Mouse (Mus musculus) thymus, adult 2 months (tissue): ENCODE data around the gene Mau2. TPM values are rescaled to one million over a fixed set of nuclear protein-coding genes. Genes with fewer than 3 reads are reported as not detected.
A peak's percentile ranks its signal among the peaks of the same experiment; 100 is the strongest.
"Not testable (repeated sequence)": the region's sequence is repeated elsewhere in the genome, so short reads cannot be mapped to it uniquely, and the experiment has no call there.

Experiments used
- DNase-seq: peaks from one replicate; pipeline ENCODE4 v3.0.0; 2021
- H3K27ac ChIP-seq: fragments of 200-500 bp; 2 replicates; pipeline ENCODE4 v1.5.1; 2012; ENCODE audit warnings: low read length, control low read depth; ENCODE audit not compliant: control insufficient read depth, insufficient read depth
- H3K27me3 ChIP-seq: fragments of 200-500 bp; 2 replicates; pipeline ENCODE4 v1.6.1; 2012; ENCODE audit warnings: mild to moderate bottlenecking, low read length, moderate library complexity, mixed read lengths; ENCODE audit not compliant: control insufficient read depth, insufficient read depth
- H3K36me3 ChIP-seq: fragments of 200-500 bp; 2 replicates; pipeline ENCODE4 v1.6.1; 2012; ENCODE audit warnings: mild to moderate bottlenecking, low read length, moderate library complexity; ENCODE audit not compliant: control insufficient read depth, insufficient read depth
- H3K4me1 ChIP-seq: fragments of 200-500 bp; replicated peaks from 2 replicates; pipeline ENCODE4 v1.6.1; 2012; ENCODE audit warnings: low read length; ENCODE audit not compliant: control insufficient read depth, insufficient read depth
- H3K4me3 ChIP-seq: fragments of 200-500 bp; 2 replicates; pipeline ENCODE4 v1.5.1; 2012; ENCODE audit warnings: mild to moderate bottlenecking, low read length, control low read depth, moderate library complexity; ENCODE audit not compliant: control insufficient read depth, insufficient read depth
- CTCF ChIP-seq: fragments of 200-500 bp; IDR thresholded peaks from 2 replicates; pipeline ENCODE4 v1.5.1; 2012; ENCODE audit warnings: mild to moderate bottlenecking, control low read depth, low read length, moderate library complexity, borderline replicate concordance; ENCODE audit not compliant: control insufficient read depth, poor library complexity, insufficient read depth; ENCODE audit errors: extremely low read depth
- POLR2A ChIP-seq: fragments of 200-500 bp; IDR thresholded peaks from 2 replicates; pipeline ENCODE4 v1.6.1; 2012; ENCODE audit warnings: mild to moderate bottlenecking, low read length, control low read depth, moderate library complexity; ENCODE audit not compliant: control insufficient read depth, poor library complexity, insufficient read depth; ENCODE audit errors: extremely low read depth
- WGBS: fragments of 180-500 bp; shearing (Covaris S2); methylation state at CpG from one replicate; pipeline ENCODE4 v1.1.7; 2018; 5-methylcytosine and 5-hydroxymethylcytosine counted together
- polyA plus RNA-seq: library from polyadenylated mRNA; depleted of rRNA; stranded (reverse); fragments of >200 nt; gene quantifications from 2 replicates; pipeline ENCODE4 v1.2.3, GENCODE M21; 2012

Mau2 gene
- polyA plus RNA-seq, 1 experiment = 186 TPM

DNA sequence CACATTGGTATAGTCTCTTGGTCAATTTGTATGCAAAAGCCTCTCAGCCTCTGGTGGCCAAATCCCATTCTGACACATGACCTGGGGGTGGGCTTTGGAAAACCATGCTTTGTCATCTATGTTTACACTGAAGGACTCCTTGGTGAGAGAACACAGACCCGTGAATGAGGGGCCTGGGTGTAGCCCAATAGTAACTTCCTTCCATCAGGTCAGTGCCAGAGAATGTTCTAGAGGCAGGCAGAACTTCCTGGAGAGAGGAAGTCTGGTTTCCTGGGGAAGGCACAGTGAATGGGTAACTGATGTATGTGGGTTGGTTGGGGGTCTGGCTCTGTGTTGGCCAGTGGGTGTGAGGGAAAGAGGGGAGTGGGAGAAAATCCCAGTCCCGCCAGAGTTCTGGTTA is 37.4 kb downstream of the Mau2 start:
- no peak for DNase-seq
- Histone ChIP-seq H3K4me1 (peaks cover 22% of the 10 kb centered on the region), H3K27me3 (no peaks in the 10 kb centered on the region), H3K4me3 (no peak overlapping the region), H3K27ac (no peak overlapping the region), H3K36me3 (no peaks in the 10 kb centered on the region)
- WGBS = 54% methylated on average over 2 of the region's 2 CpGs
- TF ChIP-seq CTCF (no peak), POLR2A (no peak)

DNA sequence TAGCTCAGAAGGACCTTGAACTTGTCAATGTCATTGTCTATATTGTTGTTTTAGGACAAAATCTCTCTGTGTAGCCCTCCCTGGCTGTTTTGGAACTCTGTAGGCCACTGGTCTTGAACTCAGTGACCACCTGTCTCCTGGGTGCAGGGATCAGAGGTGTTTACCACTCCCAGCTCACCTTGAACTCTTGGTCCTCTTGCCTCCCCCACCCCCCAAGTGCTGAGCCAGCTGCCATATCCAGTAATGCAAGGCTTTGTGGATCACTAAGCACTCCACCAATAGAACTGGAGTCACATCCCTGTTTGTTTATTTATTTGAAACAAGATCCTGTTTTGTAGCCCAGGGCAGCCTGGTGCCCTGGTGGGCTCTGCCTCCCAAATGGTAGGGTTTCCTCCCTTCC is 38.2 kb downstream of the Mau2 start:
- no peak for DNase-seq
- H3K4me3 ChIP-seq = no peak overlapping the region
- H3K27ac ChIP-seq = no peak overlapping the region
- H3K27me3 ChIP-seq = no peaks in the 10 kb centered on the region
- peaks cover 22% of the 10 kb centered on the region for H3K4me1 ChIP-seq
- H3K36me3 ChIP-seq = no peaks in the 10 kb centered on the region
- no peak for TF ChIP-seq POLR2A
- TF ChIP-seq CTCF = no peak

- TF ChIP-seq CTCF = no peak
- TF ChIP-seq POLR2A = no peak
- H3K27me3 ChIP-seq = no peaks in the 10 kb centered on the region
- WGBS = 14% methylated on average over 4 of the region's 4 CpGs
These were observed 39.3 kb downstream of the Mau2 start for GRCm38 (mm10) chr8:70003204-70003657.

GRCm38 (mm10) chr8:70001892-70002191 is 40.7 kb downstream of the Mau2 start:
- H3K36me3 ChIP-seq, H3K27me3 ChIP-seq, H3K27ac ChIP-seq, H3K4me3 ChIP-seq, DNase-seq: not testable (repeated sequence)
- WGBS = 35% methylated on average over 7 of the region's 7 CpGs
- peaks cover 25% of the 10 kb centered on the region for H3K4me1 ChIP-seq

More at GRCm38 (mm10) chr8:70003204-70003657, 39.3 kb downstream of the Mau2 start:
- no peak overlapping the region for H3K4me3 ChIP-seq
- peak; percentile 35 for DNase-seq
- no peaks in the 10 kb centered on the region for H3K36me3 ChIP-seq
- H3K27ac ChIP-seq = peak overlapping the region; percentile 37
- peaks cover 22% of the 10 kb centered on the region for H3K4me1 ChIP-seq

DNA sequence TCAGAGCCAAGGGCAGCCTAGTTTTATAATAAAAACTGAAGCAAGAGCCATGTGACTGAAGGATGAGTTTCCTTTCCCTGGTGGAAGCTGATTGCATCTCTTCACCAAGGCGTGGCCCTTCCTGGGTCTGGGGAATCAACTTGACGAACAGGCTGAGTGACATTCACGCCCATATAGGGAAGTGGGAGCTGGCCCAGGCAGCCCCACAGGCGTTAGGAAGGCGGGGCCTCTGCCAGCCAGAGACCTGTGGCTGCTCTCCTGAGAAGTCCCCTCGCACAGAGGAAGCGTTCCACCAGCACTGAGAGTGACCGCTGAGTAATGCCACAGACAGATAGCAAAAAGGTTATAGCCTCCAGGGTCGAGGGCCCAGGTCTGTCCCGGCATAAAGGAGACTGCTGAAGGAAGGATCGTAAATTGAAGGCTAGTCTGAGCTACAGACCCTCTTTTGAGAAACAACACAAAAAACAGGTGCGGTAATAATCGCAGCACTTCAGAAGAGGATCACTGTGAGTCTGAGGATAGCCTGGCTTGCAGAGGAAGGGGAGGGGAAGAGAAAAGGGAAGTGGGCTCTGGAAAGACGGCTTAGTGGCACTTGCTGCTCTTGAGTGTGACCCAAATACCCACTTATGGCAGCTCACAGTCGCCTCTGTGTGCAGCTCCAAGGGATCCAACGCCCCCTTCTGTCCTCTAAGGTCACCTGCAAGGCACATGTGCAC is 41.2 kb downstream of the Mau2 start:
- 3% methylated on average over 16 of the region's 16 CpGs for WGBS

GRCm38 (mm10) chr8:70000226-70000625 is 42.3 kb downstream of the Mau2 start:
- no peak overlapping the region for H3K27ac ChIP-seq
- no peak for DNase-seq
- H3K4me3 ChIP-seq = no peak overlapping the region
- H3K27me3 ChIP-seq = no peaks in the 10 kb centered on the region
- peaks cover 27% of the 10 kb centered on the region for H3K4me1 ChIP-seq
- TF ChIP-seq CTCF (no peak), POLR2A (no peak)
- WGBS = 95% methylated on average over 2 of the region's 2 CpGs
- H3K36me3 ChIP-seq = no peaks in the 10 kb centered on the region

More for the DNA sequence above, 41.2 kb downstream of the Mau2 start:
- peak; percentile 58 for DNase-seq
- Histone ChIP-seq H3K36me3 (no peaks in the 10 kb centered on the region), H3K4me1 (peaks cover 27% of the 10 kb centered on the region), H3K27ac (peak overlapping the region; percentile 81), H3K4me3 (peak overlapping the region; percentile 19), H3K27me3 (no peaks in the 10 kb centered on the region)
- no peak for TF ChIP-seq CTCF
- peak; percentile 27; the same call in 1 of the 2 replicates for TF ChIP-seq POLR2A

- DNase-seq = no peak
- no peak for TF ChIP-seq CTCF
- TF ChIP-seq POLR2A = no peak
- 98% methylated on average over 4 of the region's 4 CpGs for WGBS
- Histone ChIP-seq H3K4me1 (peaks cover 33% of the 10 kb centered on the region), H3K36me3 (no peaks in the 10 kb centered on the region), H3K4me3 (no peak overlapping the region), H3K27ac (no peak overlapping the region), H3K27me3 (no peaks in the 10 kb centered on the region)
These were observed 43.3 kb downstream of the Mau2 start for GRCm38 (mm10) chr8:69999236-69999635.
